Mouse (Mus musculus): ENCODE data around the gene Hist1h3g. TPM values are rescaled to one million over a fixed set of nuclear protein-coding genes. Genes with fewer than 3 reads are reported as not detected.
"Not testable (repeated sequence)": the region's sequence is repeated elsewhere in the genome, so short reads cannot be mapped to it uniquely, and the experiment has no call there.

Gene Hist1h3g
- total RNA-seq, 1 experiment from 2014 or later = not detected

DNA sequence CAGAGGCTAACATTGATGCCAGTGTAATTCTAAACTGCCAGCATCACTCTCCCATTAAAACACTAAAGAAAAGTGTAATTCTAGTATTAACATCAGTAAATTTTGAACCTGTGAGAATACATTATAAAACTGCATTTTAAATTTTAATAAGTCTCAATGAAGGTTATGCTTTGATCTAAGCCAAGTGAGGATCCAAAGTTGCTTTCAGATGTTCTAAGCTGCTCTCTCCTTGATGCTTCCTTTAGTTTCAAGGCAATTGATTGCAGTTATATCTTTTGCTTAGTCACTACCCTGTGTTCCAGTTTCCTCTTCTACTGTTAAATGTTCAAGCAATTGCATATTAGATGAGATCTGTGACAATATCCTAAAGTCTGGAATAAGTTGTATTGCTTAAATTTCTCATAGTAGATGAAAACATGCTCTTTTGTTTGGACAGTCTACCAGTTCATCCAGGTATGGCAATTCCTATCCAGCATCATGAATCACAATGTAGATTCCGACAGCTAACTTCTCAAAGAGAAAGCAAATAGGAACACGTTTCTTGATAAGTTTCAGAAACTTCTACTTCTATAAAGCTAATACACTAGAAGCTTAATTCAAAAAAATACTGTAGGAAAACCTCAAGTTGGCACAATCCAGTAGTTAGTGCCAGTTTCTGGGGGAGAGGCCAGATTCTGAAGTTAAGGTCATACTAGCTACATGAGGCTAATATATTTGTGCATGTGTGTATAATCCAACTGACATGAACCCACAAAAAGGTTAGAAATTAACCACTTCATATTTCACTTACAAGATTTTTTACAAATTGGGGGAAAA, 37.2 kb downstream of the Hist1h3g start:
- no peak for ATAC-seq (replicated peaks; ENCODE audit: insufficient number of reproducible peaks, low FRiP score, low TSS enrichment, poor library complexity, severe bottlenecking)

DNA sequence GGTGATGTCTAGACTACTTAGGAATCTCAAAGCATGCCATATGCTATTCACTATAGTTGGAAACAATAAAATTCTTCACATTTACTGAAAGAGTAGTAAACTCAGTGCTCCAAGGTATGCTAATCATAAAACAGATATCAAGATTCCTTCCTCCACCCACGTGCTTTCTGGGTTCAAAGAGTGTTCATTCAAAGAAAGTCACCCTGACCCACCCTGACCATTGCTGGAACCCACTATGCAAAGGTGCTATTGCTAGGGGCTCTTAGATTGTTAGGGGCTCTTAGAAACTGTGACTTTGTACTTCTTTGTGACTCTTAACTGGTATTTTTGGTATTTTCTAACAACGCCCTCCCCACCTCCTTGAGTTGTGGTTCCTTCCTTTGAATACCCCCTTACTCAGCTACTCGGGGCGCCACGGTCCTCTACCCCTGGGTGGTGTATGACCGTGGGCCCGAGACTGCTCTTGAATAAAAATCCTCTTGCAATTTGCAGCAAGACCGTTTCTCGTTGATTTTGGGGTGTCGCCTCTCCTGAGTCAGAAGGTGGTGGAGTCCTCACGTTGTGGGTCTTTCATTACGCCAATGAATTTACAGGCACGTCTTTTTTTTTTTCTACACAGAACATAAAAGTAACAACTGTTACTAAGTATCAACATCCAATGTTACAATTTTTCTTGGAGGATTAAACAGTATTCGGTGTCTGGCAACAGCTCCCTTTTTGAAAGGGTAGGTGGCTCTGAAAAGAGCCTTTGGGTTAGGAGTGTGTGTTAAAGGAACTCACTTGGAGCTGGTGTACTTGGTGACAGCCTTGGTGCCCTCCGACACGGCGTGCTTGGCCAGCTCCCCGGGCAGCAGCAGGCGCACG, 38.0 kb downstream of the Hist1h3g start:
- ATAC-seq (replicated peaks; ENCODE audit: insufficient number of reproducible peaks, low FRiP score, low TSS enrichment, poor library complexity, severe bottlenecking) = not testable (repeated sequence)

DNA sequence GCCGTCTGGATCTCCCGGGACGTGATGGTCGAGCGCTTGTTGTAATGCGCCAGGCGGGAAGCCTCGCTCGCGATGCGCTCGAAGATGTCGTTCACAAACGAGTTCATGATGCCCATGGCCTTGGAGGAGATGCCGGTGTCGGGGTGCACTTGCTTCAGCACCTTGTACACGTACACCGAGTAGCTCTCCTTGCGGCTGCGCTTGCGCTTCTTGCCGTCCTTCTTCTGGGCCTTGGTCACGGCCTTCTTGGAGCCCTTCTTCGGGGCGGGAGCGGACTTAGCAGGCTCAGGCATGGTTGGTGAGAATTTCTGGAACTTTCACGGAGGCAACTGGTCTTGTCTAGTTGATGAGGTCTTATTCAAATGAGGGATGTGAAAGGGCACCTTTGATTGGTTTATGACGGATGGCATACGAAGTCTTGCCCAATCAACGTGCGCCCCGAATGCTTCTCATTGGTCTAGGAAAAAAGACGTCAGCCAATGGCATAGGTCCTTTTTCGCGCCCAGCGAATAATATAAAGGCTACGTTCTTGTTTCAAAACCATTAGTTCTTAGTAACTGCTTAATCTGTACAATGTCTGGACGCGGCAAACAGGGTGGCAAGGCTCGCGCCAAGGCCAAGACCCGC, 38.8 kb downstream of the Hist1h3g start, which contains the start of the genes Hist1h2bf and Hist1h2ad:
Gene Hist1h2bf (minus strand): TSS at position 299 of the 627 bp plus-strand sequence.
Gene Hist1h2ad (plus strand): TSS at position 484 of the 627 bp plus-strand sequence.
- ATAC-seq (replicated peaks; ENCODE audit: insufficient number of reproducible peaks, low FRiP score, low TSS enrichment, poor library complexity, severe bottlenecking) = peak; percentile 91

DNA sequence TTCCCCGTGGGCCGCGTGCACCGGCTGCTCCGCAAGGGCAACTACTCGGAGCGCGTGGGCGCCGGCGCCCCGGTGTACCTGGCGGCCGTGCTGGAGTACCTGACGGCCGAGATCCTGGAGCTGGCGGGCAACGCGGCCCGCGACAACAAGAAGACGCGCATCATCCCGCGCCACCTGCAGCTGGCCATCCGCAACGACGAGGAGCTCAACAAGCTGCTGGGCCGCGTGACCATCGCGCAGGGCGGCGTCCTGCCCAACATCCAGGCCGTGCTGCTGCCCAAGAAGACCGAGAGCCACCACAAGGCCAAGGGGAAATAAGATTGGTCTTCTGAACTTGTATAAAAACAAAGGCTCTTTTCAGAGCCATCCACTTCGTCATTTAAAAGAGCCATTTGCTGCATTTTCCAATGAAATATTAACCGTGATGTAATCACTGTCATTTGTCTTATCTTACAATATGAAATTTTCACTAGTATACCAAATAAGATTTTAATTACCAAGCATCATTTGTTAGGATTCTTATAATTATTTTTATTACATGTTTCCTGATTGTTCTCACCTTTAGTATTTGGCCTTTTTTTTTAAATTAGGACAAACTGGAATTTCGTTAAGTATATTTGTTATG, 39.4 kb downstream of the Hist1h3g start:
- ATAC-seq (replicated peaks; ENCODE audit: insufficient number of reproducible peaks, low FRiP score, low TSS enrichment, poor library complexity, severe bottlenecking) = not testable (repeated sequence)

DNA sequence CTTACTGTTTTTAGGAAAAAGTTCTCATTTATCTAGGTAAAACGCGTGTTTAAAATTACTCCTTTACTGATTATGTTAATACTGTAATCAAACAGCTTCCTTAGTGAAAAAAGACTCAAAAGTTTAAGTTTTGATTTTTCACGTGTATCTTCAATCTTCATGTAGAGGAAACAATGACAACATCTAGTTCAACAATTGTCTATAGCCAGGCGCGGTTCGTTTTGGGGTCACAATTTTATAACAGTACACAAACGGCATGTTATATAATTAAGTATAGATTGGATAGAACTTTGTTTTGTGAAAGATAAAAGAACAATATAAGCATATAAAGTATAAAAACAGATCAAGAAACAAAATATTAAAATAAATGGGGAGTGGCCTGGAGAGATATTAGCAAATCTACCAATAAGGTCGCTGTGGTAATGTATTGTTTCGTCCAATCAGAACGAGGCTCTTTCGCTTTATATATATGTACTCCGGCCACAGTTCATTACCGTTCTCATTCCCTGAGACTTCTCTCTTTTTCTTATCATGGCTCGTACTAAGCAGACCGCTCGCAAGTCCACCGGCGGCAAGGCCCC, 40.1 kb downstream of the Hist1h3g start, which contains the start of gene Hist1h3d:
Gene Hist1h3d (plus strand): TSS at position 493 of the 581 bp plus-strand sequence.
- peak; percentile 78 for ATAC-seq (replicated peaks; ENCODE audit: insufficient number of reproducible peaks, low FRiP score, low TSS enrichment, poor library complexity, severe bottlenecking)

DNA sequence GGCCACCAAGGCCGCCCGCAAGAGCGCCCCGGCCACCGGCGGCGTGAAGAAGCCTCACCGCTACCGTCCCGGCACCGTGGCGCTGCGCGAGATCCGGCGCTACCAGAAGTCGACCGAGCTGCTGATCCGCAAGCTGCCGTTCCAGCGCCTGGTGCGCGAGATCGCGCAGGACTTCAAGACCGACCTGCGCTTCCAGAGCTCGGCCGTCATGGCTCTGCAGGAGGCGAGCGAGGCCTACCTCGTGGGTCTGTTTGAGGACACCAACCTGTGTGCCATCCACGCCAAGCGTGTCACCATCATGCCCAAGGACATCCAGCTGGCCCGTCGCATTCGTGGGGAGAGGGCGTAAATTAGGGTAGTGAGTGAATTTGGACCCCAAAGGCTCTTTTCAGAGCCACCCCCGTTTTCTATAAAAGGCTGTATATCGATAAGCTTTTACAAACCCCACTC, 40.7 kb downstream of the Hist1h3g start:
- not testable (repeated sequence) for ATAC-seq (replicated peaks; ENCODE audit: insufficient number of reproducible peaks, low FRiP score, low TSS enrichment, poor library complexity, severe bottlenecking)

DNA sequence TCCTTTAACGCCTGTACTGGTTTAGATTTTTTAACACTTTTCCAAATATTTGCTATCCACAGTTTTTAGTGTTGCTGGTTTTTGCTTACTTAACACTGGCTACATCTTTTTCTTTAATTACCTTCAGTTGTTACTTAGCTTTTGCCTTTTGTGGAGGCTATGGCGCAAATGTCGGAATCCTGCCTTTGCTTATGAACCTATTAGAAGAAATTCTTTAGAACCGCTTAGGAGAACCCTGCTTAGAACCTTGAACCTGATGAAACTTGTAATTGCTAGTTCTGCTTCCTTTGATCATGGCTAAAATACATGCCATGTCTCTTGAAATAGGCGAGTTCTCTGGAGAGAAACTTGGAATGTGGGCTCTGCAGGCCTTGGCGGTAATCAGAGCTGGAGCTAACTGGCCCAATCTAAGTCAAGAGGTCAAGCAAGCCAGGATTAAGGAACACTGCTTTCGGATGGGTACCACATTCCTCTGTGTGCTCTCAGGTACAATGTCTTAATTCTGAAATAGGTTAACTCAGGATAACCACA, 41.2 kb downstream of the Hist1h3g start:
- no peak for ATAC-seq (replicated peaks; ENCODE audit: insufficient number of reproducible peaks, low FRiP score, low TSS enrichment, poor library complexity, severe bottlenecking)

DNA sequence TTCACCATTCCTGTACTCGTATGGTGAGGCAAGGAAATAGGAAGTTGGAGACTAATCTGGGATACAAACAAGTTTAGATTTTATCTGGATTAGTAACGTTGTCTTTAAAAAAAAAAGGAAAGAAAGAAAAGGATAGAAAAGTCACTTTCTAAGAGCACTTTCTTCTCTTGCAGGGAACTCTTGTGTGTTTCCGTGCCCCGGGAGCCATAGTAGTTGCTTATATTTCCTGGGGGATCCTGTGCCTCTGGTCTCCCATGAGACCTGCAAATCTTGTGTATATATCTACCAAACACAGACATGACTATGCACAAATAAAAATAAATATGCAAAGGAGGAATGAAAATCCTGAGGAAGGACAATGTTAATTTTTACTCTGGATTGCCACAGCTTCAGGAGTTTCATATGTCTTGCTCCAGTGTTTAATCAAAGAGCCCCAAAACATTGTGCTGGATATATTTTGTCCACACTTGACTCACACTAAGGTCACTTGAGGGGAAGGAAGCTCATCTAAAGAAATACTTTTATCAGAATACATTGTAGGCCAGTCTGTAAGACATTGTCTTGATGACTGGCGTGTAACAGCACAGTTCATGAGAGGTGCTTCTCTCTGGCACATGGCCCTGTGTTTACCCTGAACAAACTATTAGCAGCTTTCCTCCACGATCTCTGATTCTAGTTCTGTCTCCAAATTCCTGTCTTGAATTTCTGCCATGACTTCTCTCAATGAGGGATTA, 41.9 kb downstream of the Hist1h3g start:
- ATAC-seq (replicated peaks; ENCODE audit: insufficient number of reproducible peaks, low FRiP score, low TSS enrichment, poor library complexity, severe bottlenecking) = no peak

DNA sequence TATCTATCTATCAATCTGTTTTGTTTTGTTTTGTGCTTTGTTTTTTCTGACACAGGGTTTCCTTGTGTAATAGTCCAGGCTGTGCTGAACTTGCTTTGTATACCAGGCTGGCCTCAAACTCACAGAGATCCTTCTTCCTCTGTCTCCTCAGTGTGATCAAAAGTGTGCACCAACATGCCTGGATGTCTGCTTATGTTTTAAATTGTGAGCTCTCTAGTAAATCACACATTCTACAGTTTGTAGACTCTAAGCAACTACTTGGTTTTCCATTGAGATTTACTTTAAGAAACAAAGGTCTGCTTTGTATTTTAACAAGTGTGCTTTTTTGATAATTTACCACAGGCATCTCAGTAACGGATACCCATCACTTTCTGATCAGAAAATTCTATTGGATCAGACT, 42.6 kb downstream of the Hist1h3g start:
- ATAC-seq (replicated peaks; ENCODE audit: insufficient number of reproducible peaks, low FRiP score, low TSS enrichment, poor library complexity, severe bottlenecking) = no peak

DNA sequence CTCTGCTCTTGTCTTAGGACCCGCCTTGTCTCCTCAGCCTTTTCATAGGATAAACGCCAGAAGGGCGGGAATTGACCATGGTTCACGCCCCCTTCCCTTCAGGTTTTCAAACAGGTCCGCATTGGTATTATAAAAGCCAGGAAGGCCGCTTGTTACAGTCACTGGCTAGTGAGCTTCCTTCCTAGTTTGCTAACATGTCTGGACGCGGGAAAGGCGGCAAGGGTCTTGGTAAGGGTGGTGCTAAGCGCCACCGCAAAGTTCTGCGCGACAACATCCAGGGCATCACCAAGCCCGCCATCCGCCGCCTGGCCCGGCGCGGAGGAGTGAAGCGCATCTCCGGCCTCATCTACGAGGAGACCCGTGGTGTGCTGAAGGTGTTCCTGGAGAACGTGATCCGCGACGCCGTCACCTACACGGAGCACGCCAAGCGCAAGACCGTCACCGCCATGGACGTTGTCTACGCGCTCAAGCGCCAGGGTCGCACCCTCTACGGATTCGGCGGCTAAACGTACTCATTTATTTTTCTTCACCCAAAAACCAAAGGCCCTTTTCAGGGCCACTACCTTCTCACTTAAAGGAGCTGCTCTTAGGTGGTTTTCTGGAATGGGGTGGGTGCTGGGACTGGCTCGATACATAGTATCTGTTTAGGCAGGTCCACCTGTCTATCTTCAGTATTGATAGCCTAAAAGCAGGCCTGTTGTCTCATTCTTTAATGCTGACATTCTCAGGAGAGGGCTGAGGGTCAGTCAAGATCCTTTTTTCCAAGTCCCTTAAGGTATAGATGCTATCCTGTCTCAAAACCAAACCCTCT, 46.4 kb downstream of the Hist1h3g start, which contains the start of gene Hist1h4d:
Gene Hist1h4d (plus strand): TSS at position 191 of the 811 bp plus-strand sequence.
- ATAC-seq (replicated peaks; ENCODE audit: insufficient number of reproducible peaks, low FRiP score, low TSS enrichment, poor library complexity, severe bottlenecking) = peak; percentile 92

DNA sequence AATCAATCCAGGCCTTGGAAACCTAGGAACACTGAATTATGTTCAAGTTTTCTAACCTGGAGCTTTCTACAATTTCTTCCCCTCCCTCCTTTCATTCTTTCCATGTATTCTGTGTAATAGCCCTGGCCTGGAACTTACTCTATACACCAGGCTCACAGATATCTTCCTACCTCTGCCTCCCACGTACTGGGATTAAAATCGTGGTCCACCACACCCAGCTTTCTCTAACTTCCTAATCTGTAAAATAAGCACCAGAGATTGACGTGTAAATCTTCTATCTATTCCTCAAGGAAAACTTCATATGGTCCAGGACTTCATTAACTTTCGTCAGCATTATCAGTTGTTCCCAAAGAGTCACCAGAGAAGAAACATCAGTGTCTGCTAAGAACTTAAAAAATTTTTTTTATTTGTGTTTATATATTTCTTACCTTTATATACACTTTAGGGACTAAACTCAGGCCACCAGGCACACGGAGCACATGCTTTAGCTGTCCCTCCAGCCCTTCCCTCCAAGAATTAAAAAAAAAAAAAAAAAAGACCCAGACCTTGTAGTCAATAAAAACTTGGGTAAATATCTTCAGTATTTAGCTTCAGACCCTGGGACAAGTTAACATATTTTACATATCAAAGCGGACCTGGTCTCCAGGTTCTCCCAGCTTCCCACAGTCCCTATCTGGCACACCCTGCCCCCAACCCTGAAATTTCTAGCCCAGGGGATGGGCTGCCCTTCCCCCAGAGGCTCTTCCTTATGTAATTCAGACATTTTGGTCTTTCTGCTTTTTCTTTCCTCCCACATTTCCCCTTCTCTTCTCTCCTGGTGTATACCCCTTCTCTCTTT, 47.2 kb downstream of the Hist1h3g start:
- no peak for ATAC-seq (replicated peaks; ENCODE audit: insufficient number of reproducible peaks, low FRiP score, low TSS enrichment, poor library complexity, severe bottlenecking)

DNA sequence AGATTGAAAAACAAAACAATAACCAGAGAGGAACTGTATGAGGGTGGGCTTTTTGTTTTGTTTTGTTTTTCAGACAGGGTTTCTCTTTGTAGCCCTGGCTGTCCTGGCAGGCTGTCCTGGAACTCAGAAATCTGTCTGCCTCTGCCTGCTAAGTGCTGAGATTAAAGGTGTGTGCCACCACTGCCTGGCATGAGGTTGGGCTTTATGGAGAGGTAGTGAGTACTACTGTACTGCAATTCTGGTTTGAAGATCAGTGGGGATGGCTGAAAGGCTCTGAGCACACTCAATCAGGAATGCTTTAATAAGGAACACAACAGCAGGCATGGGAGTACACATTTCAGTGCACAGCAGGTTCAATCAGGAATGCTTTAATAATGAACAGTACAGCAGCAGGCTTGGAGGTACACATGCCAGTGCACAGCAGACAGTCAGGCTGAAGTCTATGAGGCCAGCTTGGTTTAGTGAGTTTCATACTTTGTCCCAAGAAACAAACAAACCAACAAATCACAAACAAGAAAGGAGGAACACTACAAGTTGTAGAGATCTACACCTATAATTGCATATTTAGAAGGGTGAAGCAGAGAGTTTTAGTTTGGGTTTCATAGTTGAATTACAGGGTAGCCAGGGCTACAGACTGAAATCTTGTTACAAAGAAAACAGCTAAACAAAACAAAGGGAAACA, 48.3 kb downstream of the Hist1h3g start:
- ATAC-seq (replicated peaks; ENCODE audit: insufficient number of reproducible peaks, low FRiP score, low TSS enrichment, poor library complexity, severe bottlenecking) = no peak

DNA sequence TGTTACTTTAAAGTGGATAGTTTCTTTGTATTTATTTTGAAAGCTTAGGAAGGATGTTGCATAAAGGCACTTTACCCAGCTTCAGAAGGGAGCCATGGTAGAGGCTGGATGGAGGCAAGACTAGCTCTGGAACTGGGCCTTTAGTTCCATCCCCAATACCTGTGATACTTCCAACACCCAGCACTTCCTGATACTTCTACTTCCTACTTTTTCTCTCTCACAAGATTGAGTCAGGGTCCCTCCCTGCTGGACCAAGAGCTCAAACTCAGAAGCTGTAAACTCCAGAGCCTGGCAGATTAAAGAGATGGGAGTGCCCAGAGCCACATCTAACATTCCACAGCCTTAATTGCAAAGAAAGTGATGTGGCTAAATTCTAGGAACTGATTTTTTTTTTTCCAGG, 49.1 kb downstream of the Hist1h3g start:
- no peak for ATAC-seq (replicated peaks; ENCODE audit: insufficient number of reproducible peaks, low FRiP score, low TSS enrichment, poor library complexity, severe bottlenecking)

DNA sequence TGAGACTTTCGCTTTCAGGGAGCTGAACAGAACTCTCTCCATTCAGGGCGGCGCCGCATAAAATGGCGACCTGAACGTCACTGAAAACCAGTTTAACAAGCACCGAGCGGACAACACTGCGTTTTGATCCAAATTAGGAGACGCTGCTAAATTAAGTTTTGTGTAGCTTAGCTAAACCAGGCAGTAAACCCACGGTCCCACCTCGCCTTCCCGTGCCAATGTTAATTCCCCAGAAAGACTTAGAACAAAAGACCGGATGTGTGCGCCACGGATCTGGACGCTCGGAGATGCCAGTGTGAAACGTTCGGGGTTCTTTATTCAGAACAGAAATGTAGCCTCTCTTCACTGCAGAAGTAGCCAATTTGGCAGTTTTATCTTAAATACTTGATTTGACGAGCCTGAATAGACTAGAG, 49.8 kb downstream of the Hist1h3g start:
- ATAC-seq (replicated peaks; ENCODE audit: insufficient number of reproducible peaks, low FRiP score, low TSS enrichment, poor library complexity, severe bottlenecking) = peak; percentile 64
